Mouse (Mus musculus) adipocyte (in vitro differentiated cells): Measurements from ENCODE around the gene a.
"Not testable (repeated sequence)": the region's sequence is repeated elsewhere in the genome, so short reads cannot be mapped to it uniquely, and the experiment has no call there.

Experiments
- DNase-seq: peaks from one replicate; pipeline ENCODE4 v3.0.0-alpha.2; 2016; ENCODE audit warnings: low spot score

The a gene

GRCm38 (mm10) chr2:154836537-154836936 lies 45.3 kb downstream of the a start:
- DNase-seq: no peak

DNA sequence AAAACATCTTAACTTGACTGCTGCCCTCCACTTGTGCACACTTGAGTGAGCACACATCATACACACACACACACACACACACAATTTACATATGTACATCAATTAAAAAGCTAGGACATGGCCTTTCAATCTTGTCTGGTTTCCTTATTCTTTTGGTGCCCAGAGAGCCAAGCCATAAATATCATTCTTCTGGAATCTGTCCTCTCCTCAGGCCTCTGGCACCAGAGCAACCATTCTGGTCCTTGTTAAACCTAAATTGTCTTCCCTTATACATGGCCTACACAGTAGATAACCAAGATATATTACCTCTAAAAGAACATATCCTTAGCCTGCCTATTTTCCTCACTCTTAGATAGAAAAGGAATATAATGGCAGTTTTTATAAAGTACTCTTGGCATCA lies 56.9 kb downstream of the a start:
- DNase-seq: no peak

DNA sequence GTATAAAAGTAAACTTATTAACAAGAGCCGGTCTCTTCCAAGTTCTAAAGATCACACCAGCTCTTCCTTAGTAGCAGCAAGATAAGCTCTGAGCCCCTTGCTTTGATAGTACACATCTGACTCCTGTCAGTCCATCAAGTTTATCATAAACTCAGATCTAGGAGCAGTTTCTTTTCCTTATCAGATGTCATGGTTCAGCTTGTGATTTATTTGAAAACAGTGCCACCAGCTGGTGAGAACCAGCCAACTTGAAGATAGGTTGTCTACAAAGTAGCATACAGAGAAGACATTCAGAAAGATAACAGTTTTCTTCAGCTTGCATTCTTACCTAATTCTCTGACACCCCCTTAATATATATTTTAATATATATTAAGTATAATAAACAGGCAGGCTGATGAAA lies 64.2 kb downstream of the a start:
- DNase-seq: peak; percentile 82

DNA sequence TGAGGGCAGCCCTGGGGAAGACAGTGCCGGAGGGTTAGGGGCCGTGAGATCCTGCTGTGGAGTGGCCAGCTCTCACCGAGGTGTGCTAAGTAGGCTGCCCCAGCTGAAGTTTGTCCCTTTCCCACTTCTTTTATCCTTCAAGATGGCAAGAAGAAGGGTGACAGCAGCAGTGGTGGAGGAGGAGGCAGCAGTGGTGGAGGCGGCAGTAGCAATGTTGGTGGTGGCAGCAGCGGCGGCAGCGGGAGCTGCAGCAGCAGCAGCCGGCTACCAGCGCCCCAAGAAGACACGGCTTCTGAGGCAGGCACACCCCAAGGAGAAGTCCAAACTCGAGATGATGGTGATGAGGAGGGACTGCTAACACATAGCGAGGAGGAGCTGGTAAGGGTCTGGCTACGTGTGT lies 72.5 kb downstream of the a start:
- DNase-seq: no peak

- no peak for DNase-seq
Observed at GRCm38 (mm10) chr2:154865696-154866095, 74.5 kb downstream of the a start.

DNA sequence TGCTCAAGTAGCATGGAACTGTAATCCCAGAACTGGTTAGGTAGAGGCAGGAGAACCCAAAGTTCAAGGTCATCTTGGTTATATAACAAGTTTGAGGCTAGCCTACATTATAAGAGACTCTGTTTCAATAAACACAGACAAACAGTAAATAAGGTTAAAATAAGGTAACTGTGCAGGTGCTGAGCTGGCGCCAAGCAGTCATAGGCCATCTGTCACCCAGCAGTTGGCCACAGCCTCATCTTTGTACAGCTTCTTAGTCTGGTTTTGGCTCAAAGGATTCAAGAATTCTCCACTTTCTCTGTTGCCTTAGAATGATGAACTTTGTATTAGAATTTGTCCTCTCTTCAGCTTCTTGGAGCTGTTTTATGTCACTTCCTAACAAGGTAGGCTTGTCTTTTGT lies 76.9 kb downstream of the a start:
- no peak for DNase-seq

GRCm38 (mm10) chr2:154869954-154870641 lies 78.9 kb downstream of the a start:
- DNase-seq: no peak

- no peak for DNase-seq
Observed at GRCm38 (mm10) chr2:154876621-154877020, 85.4 kb downstream of the a start.

GRCm38 (mm10) chr2:154891585-154891984 lies 100.4 kb downstream of the a start:
- peak; percentile 43 for DNase-seq

- peak; percentile 99 for DNase-seq
Observed at GRCm38 (mm10) chr2:154892201-154893044, 101.2 kb downstream of the a start, which contains the start of gene Eif2s2. Eif2s2 (minus strand) TSS chr2:154892935.

- DNase-seq: no peak
Observed at GRCm38 (mm10) chr2:154893045-154893385, 101.8 kb downstream of the a start.

- DNase-seq: no peak
Observed at GRCm38 (mm10) chr2:154893548-154893947, 102.3 kb downstream of the a start.

GRCm38 (mm10) chr2:154899004-154899403 lies 107.8 kb downstream of the a start:
- not testable (repeated sequence) for DNase-seq

- not testable (repeated sequence) for DNase-seq
Observed at GRCm38 (mm10) chr2:154899412-154899811, 108.2 kb downstream of the a start.

- DNase-seq: no peak
Observed at GRCm38 (mm10) chr2:154902111-154902510, 110.9 kb downstream of the a start.

DNA sequence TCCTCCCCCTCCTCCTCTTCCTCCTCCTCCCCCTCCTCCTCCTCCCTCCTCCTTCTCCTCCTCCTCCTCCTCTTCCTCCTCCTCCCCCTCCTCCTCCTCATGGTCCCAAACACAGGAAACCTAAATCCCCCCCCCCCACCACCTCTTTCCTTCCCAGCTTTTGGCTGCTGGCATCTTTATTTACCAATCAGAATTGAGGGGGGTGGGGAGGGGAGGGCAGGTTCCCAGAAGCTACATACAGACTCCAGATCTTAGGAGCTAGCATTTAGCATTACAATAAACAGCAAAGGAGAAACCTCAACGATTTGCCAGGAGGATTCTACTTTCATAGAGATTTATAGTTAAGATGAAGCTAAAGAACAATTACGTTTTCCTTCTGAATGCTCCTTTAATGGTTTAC lies 114.6 kb downstream of the a start:
- DNase-seq: no peak

DNA sequence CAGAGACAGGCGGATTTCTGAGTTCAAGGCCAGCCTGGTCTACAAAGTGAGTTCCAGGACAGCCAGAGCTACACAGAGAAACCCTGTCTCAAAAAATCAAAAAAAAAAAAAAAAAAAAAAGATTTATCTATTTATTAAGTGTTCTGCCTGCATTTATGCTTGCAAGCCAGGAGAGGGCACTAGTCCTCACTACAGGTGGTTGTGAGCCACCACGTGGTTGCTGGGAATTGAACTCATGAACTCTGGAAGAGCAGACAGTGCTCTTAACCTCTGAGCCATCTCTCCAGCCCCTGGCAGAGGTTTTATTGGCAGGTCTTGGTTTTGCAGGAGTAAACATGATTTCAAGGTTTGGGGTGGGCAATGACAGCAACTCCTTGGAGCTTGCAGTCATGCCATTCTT lies 117.0 kb downstream of the a start:
- not testable (repeated sequence) for DNase-seq

- no peak for DNase-seq
Observed at GRCm38 (mm10) chr2:154909789-154910188, 118.6 kb downstream of the a start.

- no peak for DNase-seq
Observed at GRCm38 (mm10) chr2:154915922-154916541, 124.8 kb downstream of the a start.

GRCm38 (mm10) chr2:154916547-154916946 lies 125.3 kb downstream of the a start:
- no peak for DNase-seq

- no peak for DNase-seq
Observed at GRCm38 (mm10) chr2:154917866-154918641, 126.9 kb downstream of the a start.

DNA sequence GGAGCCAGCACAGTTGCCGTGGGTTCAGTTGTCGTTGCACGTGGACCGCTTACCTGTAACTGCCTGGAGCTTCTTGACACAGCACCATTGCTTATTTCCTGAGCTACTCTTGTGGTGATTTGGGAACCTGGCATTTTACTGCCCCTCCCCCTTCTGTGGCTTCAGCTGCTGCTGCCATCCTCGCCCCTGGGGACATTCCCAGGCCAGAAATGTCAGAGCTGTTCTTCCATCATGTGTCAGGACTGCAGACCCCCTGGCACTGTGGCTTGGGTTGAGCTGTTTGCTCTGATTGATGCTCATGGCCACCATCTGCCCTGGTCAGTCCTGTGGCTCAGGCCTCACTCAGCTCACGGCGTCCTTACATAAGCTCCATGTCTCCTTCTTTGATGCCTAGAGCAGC lies 129.7 kb downstream of the a start:
- DNase-seq: no peak
